Mouse (Mus musculus) olfactory bulb, adult 2 months (tissue): ENCODE data around the gene Lrmda.

ENCODE experiments used
- CTCF ChIP-seq: fragments of 200-500 bp; IDR thresholded peaks from 2 replicates; pipeline ENCODE4 v1.5.1; 2012; ENCODE audit warnings: low read depth, mild to moderate bottlenecking, low read length, moderate library complexity; ENCODE audit not compliant: insufficient read depth
- POLR2A ChIP-seq: fragments of 200-500 bp; IDR thresholded peaks from 2 replicates; pipeline ENCODE4 v1.6.1; 2012; ENCODE audit warnings: mild to moderate bottlenecking, low read depth, low read length, moderate library complexity; ENCODE audit not compliant: insufficient read depth

DNA sequence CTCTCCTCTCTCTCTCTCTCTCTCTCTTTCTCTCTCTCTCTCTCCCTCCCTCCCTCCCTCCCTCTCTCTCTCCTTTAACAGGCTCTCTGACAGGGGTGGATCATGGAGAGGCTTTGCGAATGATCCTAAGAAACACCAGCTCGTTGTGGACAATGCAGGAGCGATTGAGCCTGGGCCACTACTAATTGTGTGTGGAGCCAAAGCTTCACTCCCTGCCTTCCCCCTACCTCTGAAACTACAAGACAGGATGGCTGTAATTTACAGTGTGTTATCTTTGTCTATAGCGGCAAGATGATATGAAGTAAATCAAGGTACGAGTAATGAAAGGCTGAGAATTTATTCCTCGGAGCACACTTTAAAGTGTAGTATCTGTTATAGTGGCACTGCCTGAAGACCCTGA, 454.5 kb downstream of the Lrmda start:
- TF ChIP-seq CTCF (no peak), POLR2A (no peak)
